Mouse (Mus musculus) liver, adult (tissue): ENCODE data around the gene Ccr4.

Experiments
- GATA4 ChIP-seq: IDR thresholded peaks from 2 replicates; pipeline ENCODE4 v1.6.1; 2014; ENCODE audit warnings: mild to moderate bottlenecking, low read length; ENCODE audit not compliant: insufficient replicate concordance

Gene Ccr4

GRCm38 (mm10) chr9:114528680-114529048 is 23.9 kb upstream of the Ccr4 start:
- TF ChIP-seq GATA4 = no peak

- TF ChIP-seq GATA4 = no peak
These were observed 23.4 kb upstream of the Ccr4 start for GRCm38 (mm10) chr9:114527992-114528679.

- no peak for TF ChIP-seq GATA4
These were observed 22.4 kb upstream of the Ccr4 start for GRCm38 (mm10) chr9:114527085-114527484.

- TF ChIP-seq GATA4 = no peak
These were observed 21.9 kb upstream of the Ccr4 start for GRCm38 (mm10) chr9:114526581-114526980.

- TF ChIP-seq GATA4 = no peak
These were observed 21.2 kb upstream of the Ccr4 start for GRCm38 (mm10) chr9:114525891-114526290.

GRCm38 (mm10) chr9:114525073-114525633 is 20.4 kb upstream of the Ccr4 start:
- no peak for TF ChIP-seq GATA4

- no peak for TF ChIP-seq GATA4
These were observed 17.8 kb upstream of the Ccr4 start for GRCm38 (mm10) chr9:114522501-114522900.

- no peak for TF ChIP-seq GATA4
These were observed 17.3 kb upstream of the Ccr4 start for GRCm38 (mm10) chr9:114522041-114522440.

GRCm38 (mm10) chr9:114518812-114519477 is 14.2 kb upstream of the Ccr4 start:
- TF ChIP-seq GATA4 = no peak

GRCm38 (mm10) chr9:114517924-114518497 is 13.3 kb upstream of the Ccr4 start:
- no peak for TF ChIP-seq GATA4

GRCm38 (mm10) chr9:114515364-114515763 is 10.6 kb upstream of the Ccr4 start, which contains the start of gene C130032M10Rik:
TSS of gene C130032M10Rik (plus strand) at chr9:114515697.
- TF ChIP-seq GATA4 = no peak

GRCm38 (mm10) chr9:114512831-114513230 is 8.1 kb upstream of the Ccr4 start:
- no peak for TF ChIP-seq GATA4

- no peak for TF ChIP-seq GATA4
These were observed 5.1 kb upstream of the Ccr4 start for GRCm38 (mm10) chr9:114509785-114510184.

GRCm38 (mm10) chr9:114507421-114507820 is 2.7 kb upstream of the Ccr4 start:
- TF ChIP-seq GATA4 = no peak

GRCm38 (mm10) chr9:114506564-114506963 is 1.8 kb upstream of the Ccr4 start:
- TF ChIP-seq GATA4 = no peak
